Mouse (Mus musculus) kidney, adult 18-20 months (tissue): ENCODE data around the gene Pde1c.

Experiments
- DNase-seq: peaks from one replicate; pipeline ENCODE4 v3.0.0; 2021

The Pde1c gene

DNA sequence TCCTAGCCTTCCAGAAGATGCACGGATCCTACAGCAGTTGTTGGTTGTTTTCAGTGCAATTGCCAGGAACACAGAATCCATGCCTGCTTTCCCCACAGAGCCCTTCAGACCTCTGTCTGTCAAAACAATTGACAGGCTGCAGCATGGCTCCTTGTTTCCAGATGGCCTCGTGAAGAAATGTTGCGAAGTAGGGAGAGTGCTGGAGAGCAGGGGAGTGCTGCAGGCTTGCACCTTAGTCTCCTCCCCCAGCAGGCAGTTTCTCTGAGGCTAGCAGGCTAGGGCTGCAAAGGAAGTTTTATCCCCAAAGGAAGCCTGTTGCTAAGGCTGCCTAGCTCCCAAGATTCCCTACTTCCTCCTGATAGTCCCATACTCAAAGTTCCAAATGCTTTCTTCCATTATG lies 246.1 kb downstream of the Pde1c start:
- no peak for DNase-seq

- no peak for DNase-seq
These were observed 258.6 kb downstream of the Pde1c start for GRCm38 (mm10) chr6:56310318-56310717.

DNA sequence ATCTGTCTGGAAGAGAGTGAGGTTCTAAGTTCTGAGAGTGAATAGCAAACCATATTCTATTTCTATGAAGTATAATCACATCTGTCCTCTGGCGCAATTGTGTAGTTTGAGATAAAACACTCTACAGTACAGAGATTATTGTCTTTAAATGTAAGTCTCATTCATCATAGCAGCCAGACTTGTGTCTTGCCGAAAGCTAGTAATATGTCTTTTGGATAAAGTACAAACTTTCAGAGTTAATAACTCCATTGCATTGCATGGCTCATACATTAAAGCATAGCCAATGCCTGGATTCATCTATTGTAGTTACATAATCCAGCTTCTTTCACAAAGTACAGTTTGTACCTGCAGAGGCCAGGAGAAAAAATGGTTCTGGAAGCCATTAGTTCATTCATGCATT lies 262.8 kb downstream of the Pde1c start:
- no peak for DNase-seq

GRCm38 (mm10) chr6:56292176-56292575 lies 276.7 kb downstream of the Pde1c start:
- no peak for DNase-seq

GRCm38 (mm10) chr6:56289307-56289706 lies 279.6 kb downstream of the Pde1c start:
- DNase-seq, result no peak

- DNase-seq, result no peak
These were observed 284.1 kb downstream of the Pde1c start for GRCm38 (mm10) chr6:56284821-56285220.

DNA sequence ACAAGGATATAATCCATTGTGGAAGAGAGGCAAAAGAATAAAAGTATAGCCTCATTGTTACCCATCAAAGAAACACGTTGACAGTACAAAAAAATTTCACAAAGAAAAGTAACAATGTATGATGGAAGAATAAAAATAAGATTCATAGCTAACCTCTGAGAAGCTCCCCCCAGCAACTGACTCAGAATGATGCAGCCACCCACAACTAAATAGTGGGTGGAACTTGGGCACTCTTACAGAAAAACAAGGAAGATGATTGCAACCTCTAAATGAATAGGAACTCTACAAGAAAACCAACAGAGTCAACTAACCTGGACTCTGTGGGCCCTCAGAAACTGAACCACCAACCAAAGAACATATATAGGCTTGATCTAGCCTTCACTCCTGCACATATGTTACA lies 293.4 kb downstream of the Pde1c start:
- DNase-seq, result no peak

- DNase-seq, result no peak
These were observed 297.2 kb downstream of the Pde1c start for GRCm38 (mm10) chr6:56271741-56272140.

- no peak for DNase-seq
These were observed 304.4 kb downstream of the Pde1c start for GRCm38 (mm10) chr6:56264509-56264908.

DNA sequence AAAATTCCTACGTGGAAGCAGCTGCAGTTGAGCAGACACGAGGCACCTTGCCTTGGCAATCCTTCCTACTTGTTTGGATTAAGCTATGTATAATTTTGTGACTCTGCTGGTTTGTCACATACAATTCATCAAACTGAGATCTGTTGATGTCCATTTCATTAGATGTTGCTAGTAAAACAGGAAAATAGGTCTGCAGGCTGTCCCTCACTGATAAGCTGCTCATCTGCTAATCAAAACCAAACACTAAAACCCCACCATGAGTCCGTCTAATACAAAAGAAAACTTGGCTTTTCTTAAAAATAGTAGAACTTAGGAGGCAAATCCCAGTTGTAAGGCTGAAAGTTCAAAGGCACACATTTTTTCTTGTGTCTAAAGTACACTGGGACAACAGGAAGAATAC lies 308.8 kb downstream of the Pde1c start:
- DNase-seq, result no peak

GRCm38 (mm10) chr6:56257555-56258297 lies 311.2 kb downstream of the Pde1c start:
- DNase-seq, result no peak

DNA sequence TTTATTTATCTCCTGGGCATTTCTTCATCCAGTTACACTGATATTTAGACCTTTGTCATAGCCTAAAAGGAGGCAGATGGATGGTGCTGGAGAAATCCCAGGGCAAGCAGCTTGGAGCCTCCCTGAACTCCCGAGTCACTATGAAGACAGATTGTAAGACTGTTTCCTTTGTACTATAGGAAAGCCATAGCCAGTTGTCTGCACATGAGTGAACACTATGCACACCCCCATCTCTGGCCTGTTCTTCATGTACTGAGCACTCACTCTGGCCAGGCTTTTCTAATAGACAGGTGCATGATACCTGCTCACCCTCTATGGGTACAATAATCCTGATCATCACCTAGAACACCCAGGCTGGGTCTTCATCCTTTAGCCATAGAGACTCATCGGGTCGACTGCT lies 318.8 kb downstream of the Pde1c start:
- DNase-seq, result no peak

- DNase-seq, result no peak
These were observed 377.3 kb downstream of the Pde1c start for GRCm38 (mm10) chr6:56191426-56192140.

DNA sequence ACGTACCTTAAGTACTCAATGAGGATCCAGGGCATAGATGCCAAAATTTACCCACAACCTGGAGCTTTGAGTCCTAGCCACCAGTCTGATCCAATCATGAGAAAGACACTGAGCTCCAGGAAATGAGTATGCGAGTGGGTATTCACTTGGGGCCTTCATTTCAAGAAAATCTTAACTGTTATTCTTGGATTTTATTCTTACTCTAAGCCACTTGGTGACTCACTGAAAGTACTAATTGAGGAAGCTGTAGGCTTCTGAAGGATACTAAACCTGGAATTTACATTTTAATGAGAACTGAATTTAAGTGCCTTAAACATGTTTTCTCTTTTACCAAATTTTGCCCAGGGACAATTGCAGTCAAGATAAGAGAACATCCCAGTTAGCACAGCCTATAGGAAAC lies 392.4 kb downstream of the Pde1c start:
- no peak for DNase-seq

DNA sequence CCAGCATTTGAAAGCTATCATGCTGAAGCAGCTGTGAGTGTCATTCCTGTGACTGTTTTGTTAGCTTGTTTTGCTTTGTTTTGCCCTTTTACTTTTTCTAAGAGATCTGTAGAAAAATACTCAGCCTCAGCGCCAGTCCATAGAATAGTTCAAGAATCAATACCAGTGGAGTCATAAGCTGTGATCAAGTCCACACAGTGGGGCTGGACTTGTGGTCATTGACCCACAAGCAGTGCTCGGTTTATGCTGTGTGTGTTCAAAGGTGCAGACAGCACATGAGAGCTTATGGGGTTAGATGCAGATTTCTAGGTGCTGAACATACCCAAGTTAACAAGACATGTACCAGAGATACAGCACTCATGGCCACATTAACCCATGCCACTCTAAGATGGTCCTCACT lies 396.7 kb downstream of the Pde1c start:
- no peak for DNase-seq

GRCm38 (mm10) chr6:56168736-56169135 lies 400.2 kb downstream of the Pde1c start:
- no peak for DNase-seq

- DNase-seq, result no peak
These were observed 410.7 kb downstream of the Pde1c start for GRCm38 (mm10) chr6:56158217-56158616.

DNA sequence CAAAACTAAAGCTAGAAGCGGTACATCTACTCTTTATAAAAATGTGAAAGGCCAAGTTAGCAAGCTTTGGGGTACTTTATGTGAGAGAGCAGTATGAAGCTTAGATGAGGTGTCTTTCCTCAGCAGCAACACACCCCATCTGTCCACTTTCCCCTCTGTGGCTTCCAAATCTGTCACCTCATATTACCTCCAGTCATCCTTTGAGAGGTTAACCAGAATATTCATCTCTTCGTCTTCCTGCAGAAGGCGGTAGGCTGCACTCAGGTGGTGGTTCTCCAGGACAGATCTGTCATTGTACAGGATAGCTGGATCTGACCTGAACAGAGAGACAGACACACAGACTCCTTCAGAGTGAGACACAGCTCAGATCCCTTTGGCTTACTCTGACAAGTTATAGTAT lies 412.1 kb downstream of the Pde1c start:
- DNase-seq, result no peak

- no peak for DNase-seq
These were observed 438.3 kb downstream of the Pde1c start for GRCm38 (mm10) chr6:56130493-56131159.

- no peak for DNase-seq
These were observed 469.3 kb downstream of the Pde1c start for GRCm38 (mm10) chr6:56099520-56100101.

GRCm38 (mm10) chr6:56098427-56098826 lies 470.5 kb downstream of the Pde1c start:
- no peak for DNase-seq

DNA sequence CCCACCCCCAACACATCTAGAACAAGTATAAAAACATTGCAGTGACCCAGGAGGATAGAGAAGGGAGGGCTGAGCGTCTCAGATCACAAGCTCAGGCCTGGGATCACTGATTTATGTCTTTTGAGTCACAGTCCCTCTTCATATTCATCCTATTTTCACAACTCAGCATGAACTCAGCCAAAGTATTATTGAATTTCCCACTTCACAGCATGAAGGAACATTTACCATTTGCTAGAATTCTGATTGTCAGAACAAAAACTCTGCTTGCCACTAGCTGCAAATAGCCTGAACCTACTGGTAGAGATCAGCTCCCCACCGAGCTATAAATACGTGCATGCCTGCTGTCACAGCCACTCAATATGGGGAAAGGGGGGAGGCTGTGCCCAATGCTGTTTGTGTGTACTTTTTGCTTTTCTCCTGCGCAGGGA lies 492.5 kb downstream of the Pde1c start:
- no peak for DNase-seq

- DNase-seq, result no peak
These were observed 500.4 kb downstream of the Pde1c start for GRCm38 (mm10) chr6:56068516-56068915.
